Mouse (Mus musculus) neutrophil, adult 65 days (primary cell): ENCODE results near the gene Tmem102. TPM values are rescaled to one million over a fixed set of nuclear protein-coding genes. Genes with fewer than 3 reads are reported as not detected.

ENCODE experiments used
- total RNA-seq: library from RNA; stranded (reverse); gene quantifications from 2 replicates; pipeline ENCODE4 v1.2.4, GENCODE M21; 2023

Gene Tmem102
- not detected in 2 replicates for total RNA-seq

GRCm38 (mm10) chr11:69804972-69805909 lies at the start of gene Tmem102:
Gene Tmem102, minus strand, starts transcription at chr11:69805624.

GRCm38 (mm10) chr11:69846198-69846680 lies 40.8 kb upstream of the Tmem102 start, which contains the start of gene Plscr3:
Gene Plscr3, plus strand, starts transcription at chr11:69846376.

GRCm38 (mm10) chr11:69837952-69838713 lies 32.7 kb upstream of the Tmem102 start, which contains the start of gene Tmem256:
Gene Tmem256, plus strand, starts transcription at chr11:69838514.

DNA sequence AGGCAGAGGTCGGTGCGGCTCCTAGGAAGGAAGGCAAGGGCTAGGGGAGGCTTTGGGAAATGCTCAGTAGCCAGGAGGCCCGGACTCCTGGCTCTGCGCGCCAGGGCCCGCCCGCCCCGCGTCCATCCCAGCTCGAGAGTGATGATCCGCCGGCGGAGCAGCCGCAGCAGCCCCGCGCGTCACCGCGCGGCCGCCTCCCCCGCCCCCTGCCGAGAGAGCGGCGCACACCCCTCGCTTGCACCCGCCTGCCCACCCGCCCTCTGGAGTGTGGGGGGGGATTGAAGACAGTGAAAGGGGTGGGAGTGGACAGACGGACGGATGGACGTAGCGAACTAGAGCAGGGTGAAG lies 32.2 kb upstream of the Tmem102 start, which contains the start of gene Nlgn2:
Gene Nlgn2 (minus strand): TSS at position 181 of the 348 bp plus-strand sequence.

GRCm38 (mm10) chr11:69822080-69822479 lies 16.7 kb upstream of the Tmem102 start, which contains the start of gene Spem1:
Gene Spem1, minus strand, starts transcription at chr11:69822180.

GRCm38 (mm10) chr11:69818365-69818764 lies 12.9 kb upstream of the Tmem102 start, which contains the start of gene Spem2:
Gene Spem2, minus strand, starts transcription at chr11:69818465.

GRCm38 (mm10) chr11:69815155-69815554 lies 9.7 kb upstream of the Tmem102 start, which contains the start of gene Gm39566:
Gene Gm39566, minus strand, starts transcription at chr11:69815298.

GRCm38 (mm10) chr11:69801379-69801977 lies 3.9 kb downstream of the Tmem102 start, which contains the start of gene Fgf11:
Gene Fgf11, minus strand, starts transcription at chr11:69801857.

DNA sequence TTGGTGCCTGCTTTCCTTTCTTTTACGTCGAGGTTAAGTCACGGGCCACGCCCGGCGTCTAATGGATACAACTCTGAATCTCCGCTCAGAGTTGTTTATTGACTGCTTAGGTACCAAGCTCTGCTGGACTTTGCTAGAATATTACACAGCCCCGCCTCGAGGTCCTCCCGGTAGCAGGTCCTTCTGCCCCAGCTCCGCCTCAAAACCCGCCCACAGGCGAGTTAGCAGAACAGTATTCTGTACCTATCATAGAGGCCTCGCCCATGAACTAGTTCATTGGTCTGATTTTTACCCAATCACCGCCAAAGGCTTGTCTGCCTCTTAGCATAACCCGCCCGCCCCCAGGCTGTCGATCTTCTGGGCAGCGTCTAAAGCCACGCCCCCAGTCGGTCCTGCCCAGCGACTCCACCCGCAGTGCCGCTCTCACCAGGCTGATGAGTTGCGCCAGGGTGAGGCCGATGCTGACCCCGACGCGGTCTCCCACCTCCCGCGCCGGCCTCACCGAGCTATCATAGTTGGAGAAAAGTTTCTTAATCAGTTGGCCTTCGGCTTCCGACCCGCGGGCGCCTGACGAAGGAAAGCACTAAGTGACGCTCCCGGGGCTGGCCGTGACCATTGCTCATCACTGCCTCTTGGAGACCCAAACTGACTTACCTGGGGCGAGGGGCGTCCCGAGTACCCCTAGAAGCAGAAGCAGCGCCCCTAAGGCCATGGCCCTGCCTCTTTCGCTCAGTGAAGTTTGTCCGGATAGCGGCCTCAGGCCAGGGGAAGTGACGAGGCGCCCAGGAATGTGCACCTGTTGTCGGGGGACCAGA lies 10.0 kb downstream of the Tmem102 start, which contains the start of gene Chrnb1:
Gene Chrnb1 (minus strand): TSS at position 776 of the 815 bp plus-strand sequence.

DNA sequence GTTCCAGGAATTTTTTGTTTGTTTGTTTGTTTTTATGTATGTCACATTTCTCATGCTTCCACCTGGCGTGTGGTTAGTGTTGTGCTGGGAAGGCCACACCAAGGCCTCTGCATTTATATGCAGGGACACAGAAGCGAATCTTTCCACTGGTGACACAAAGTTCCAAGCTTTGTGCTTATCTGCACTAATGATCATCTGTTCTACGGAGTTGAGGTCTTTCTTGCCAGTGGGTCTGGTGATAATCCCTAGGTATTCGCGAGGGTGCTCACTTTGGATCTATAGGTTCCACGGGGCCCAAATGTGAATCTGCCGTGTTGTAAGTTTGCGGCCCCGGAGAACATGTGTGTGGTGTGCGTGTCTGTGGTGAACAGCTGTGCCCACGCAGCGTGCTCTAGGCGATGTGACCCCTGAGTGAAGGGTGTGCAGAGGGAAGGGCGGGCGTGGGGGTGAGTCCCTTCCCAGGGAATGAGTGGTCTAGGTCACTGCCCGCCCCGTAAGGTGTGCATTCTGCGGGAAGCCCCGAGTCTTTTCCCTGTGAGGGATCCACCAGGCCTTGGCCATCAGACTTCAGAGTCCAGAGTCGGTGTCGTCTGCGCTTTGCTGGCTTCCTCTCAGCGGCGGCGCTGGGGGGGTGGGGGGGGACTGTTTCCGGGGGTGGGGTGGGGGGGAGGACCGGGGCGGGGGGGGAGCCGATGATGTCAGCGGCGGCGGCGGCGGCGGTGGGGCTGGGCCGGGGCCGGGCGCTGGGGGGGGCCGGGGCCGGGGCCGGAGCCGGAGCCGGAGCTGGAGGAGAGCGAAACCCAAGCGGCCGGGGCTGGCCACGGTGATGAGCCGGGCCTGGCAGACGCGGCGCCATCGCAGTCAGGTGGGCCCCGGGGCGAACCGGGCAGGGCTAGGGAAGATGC lies 40.0 kb downstream of the Tmem102 start, which contains the start of gene Zbtb4:
Gene Zbtb4 (plus strand): TSS at position 692 of the 905 bp plus-strand sequence.

DNA sequence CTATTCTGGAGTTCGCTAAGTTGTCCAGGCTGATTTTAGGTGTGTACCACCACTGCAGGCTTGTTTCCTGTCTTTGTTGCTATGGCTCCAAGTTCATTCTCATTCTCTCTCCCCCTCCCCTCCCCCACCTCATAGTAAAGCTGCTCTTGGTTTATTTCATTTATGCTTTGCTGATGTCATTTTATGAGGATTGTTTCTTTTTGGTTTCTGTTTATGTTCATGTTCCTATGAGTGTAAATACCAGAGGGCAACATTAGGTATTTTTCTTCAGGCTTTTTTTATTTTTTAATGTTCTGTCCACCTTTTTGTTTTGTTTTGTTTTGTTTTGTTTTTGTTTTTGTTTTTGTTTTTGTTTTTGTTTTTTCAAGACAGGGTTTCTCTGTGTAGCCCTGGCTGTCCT lies 43.6 kb downstream of the Tmem102 start, which contains the start of gene Slc35g3:
Gene Slc35g3 (minus strand): TSS at position 101 of the 400 bp plus-strand sequence.

DNA sequence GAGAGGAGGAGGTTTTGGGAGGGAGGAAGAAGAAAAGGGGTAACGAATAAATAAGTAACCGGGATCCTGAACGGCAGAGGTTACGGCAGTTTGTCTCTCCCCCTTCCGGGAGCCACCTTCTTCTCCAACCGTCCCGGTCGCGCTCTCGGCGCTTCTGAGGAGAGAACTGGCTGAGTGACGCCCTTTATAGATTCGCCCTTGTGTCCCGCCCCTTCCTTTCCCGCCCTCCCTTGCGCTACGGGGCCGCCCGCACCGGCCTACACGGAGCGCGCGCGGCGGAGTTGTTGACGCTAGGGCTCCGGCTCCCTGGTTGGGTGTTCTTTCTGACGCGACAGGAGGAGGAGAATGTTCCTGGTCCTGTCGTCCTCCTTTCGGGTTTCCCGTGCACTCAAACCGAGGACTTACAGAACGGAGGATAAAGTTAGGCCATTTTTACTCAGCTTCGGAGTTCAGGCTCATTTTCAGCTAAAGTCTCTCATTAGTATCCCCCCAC lies 46.9 kb downstream of the Tmem102 start, which contains the start of gene Polr2a:
Gene Polr2a (minus strand): TSS at position 160 of the 493 bp plus-strand sequence.

Other genes starting within 250 kb of the Tmem102 start
- 0.23 and 0.28 TPM in 2 replicates for gene Efnb3, start 245.4 kb downstream of the Tmem102 start, total RNA-seq
- gene Wrap53, start 225.4 kb downstream of the Tmem102 start, total RNA-seq, result 9.3 and 11.2 TPM in 2 replicates
- 33.7 and 43.7 TPM in 2 replicates for gene Trp53, start 225.3 kb downstream of the Tmem102 start, total RNA-seq
- not detected in 2 replicates for gene Atp1b2, start 199.7 kb downstream of the Tmem102 start, total RNA-seq
- not detected in 2 replicates for gene Shbg, start 187.7 kb downstream of the Tmem102 start, total RNA-seq
- not detected in 2 replicates for gene Sat2, start 183.6 kb downstream of the Tmem102 start, total RNA-seq
- 43.9 and 65.2 TPM in 2 replicates for gene Fxr2, start 172.6 kb downstream of the Tmem102 start, total RNA-seq
- 0.95 TPM in 1 of 2 replicates, not detected in the other for gene Sox15, start 150.3 kb downstream of the Tmem102 start, total RNA-seq
- gene Mpdu1, start 143.0 kb downstream of the Tmem102 start, total RNA-seq, result 67.2 and 77.6 TPM in 2 replicates
- gene Cd68, start 139.5 kb downstream of the Tmem102 start, total RNA-seq, result 79.5 and 104 TPM in 2 replicates
- gene Eif4a1, start 133.2 kb downstream of the Tmem102 start, total RNA-seq, result 525 and 565 TPM in 2 replicates
- gene Senp3, start 123.5 kb downstream of the Tmem102 start, total RNA-seq, result 77.3 and 91.6 TPM in 2 replicates
- gene Tnfsf13, start 119.8 kb downstream of the Tmem102 start, total RNA-seq, result 10.0 and 11.1 TPM in 2 replicates
- gene Tnfsf12, start 109.8 kb downstream of the Tmem102 start, total RNA-seq, result 7.3 and 8.2 TPM in 2 replicates
- gene Tnfsfm13, start 109.5 kb downstream of the Tmem102 start, total RNA-seq, result 1.4 and 4.9 TPM in 2 replicates
- gene Polr2a, start 47.0 kb downstream of the Tmem102 start, total RNA-seq, result 74.6 and 76.6 TPM in 2 replicates
- not detected in 2 replicates for gene Slc35g3, start 43.7 kb downstream of the Tmem102 start, total RNA-seq
- 0.70 and 1.2 TPM in 2 replicates for gene Zbtb4, start 39.7 kb downstream of the Tmem102 start, total RNA-seq
- gene Chrnb1, start 9.7 kb downstream of the Tmem102 start, total RNA-seq, result 0.54 and 1.0 TPM in 2 replicates
- gene Fgf11, start 3.8 kb downstream of the Tmem102 start, total RNA-seq, result not detected in 2 replicates
- not detected in 2 replicates for gene Gm39566, start 9.7 kb upstream of the Tmem102 start, total RNA-seq
- not detected in 2 replicates for gene Spem2, start 12.8 kb upstream of the Tmem102 start, total RNA-seq
- not detected in 2 replicates for gene Spem1, start 16.6 kb upstream of the Tmem102 start, total RNA-seq
- gene Nlgn2, start 32.2 kb upstream of the Tmem102 start, total RNA-seq, result 0.88 and 1.8 TPM in 2 replicates
- 76.0 and 86.7 TPM in 2 replicates for gene Tmem256, start 32.9 kb upstream of the Tmem102 start, total RNA-seq
- 26.2 and 36.2 TPM in 2 replicates for gene Plscr3, start 40.8 kb upstream of the Tmem102 start, total RNA-seq
- gene Tnk1, start 53.1 kb upstream of the Tmem102 start, total RNA-seq, result not detected in 2 replicates
- 0.84 TPM in 1 of 2 replicates, not detected in the other for gene Tmem95, start 72.4 kb upstream of the Tmem102 start, total RNA-seq
- gene Kctd11, start 75.8 kb upstream of the Tmem102 start, total RNA-seq, result 6.8 TPM in 2 replicates
- 262 and 323 TPM in 2 replicates for gene Acap1, start 89.9 kb upstream of the Tmem102 start, total RNA-seq
- 1.2 and 2.6 TPM in 2 replicates for gene 2810408A11Rik, start 95.4 kb upstream of the Tmem102 start, total RNA-seq
- 17.7 and 25.0 TPM in 2 replicates for gene Neurl4, start 95.4 kb upstream of the Tmem102 start, total RNA-seq
- gene Gps2, start 108.3 kb upstream of the Tmem102 start, total RNA-seq, result 71.0 and 76.8 TPM in 2 replicates
- 429 and 447 TPM in 2 replicates for gene Eif5a, start 116.3 kb upstream of the Tmem102 start, total RNA-seq
- gene Ybx2, start 130.2 kb upstream of the Tmem102 start, total RNA-seq, result not detected in 2 replicates
- 0.20 TPM in 1 of 2 replicates, not detected in the other for gene Slc2a4, start 142.6 kb upstream of the Tmem102 start, total RNA-seq
- gene Cldn7, start 159.2 kb upstream of the Tmem102 start, total RNA-seq, result not detected in 2 replicates
- gene Ctdnep1, start 175.5 kb upstream of the Tmem102 start, total RNA-seq, result 57.0 and 90.8 TPM in 2 replicates
- gene Elp5, start 176.9 kb upstream of the Tmem102 start, total RNA-seq, result 24.6 and 25.4 TPM in 2 replicates
- 585 and 586 TPM in 2 replicates for gene Gabarap, start 185.5 kb upstream of the Tmem102 start, total RNA-seq
- gene Phf23, start 190.2 kb upstream of the Tmem102 start, total RNA-seq, result 41.1 and 46.0 TPM in 2 replicates
- gene Dvl2, start 195.0 kb upstream of the Tmem102 start, total RNA-seq, result 18.1 and 19.3 TPM in 2 replicates
- gene Acadvl, start 209.8 kb upstream of the Tmem102 start, total RNA-seq, result 41.4 and 52.4 TPM in 2 replicates
- gene Dlg4, start 211.3 kb upstream of the Tmem102 start, total RNA-seq, result 3.3 and 6.2 TPM in 2 replicates
- gene Asgr1, start 248.5 kb upstream of the Tmem102 start, total RNA-seq, result not detected in 2 replicates